Mouse (Mus musculus) E14TG2a.4 (cell line): Measurements from ENCODE around the gene Fam184a.
"Not testable (repeated sequence)": the region's sequence is repeated elsewhere in the genome, so short reads cannot be mapped to it uniquely, and the experiment has no call there.

ENCODE experiments used
- CTCF ChIP-seq: conservative IDR thresholded peaks from 2 replicates; pipeline ENCODE4 v1.5.1; 2014; ENCODE audit warnings: low read length
- NANOG ChIP-seq: IDR thresholded peaks from 2 replicates; pipeline ENCODE4 v1.6.1; 2014; ENCODE audit warnings: borderline replicate concordance, low read length, mixed read lengths
- POU5F1 ChIP-seq: IDR thresholded peaks from 2 replicates; pipeline ENCODE4 v1.6.1; 2014; ENCODE audit warnings: low read length, borderline replicate concordance

DNA sequence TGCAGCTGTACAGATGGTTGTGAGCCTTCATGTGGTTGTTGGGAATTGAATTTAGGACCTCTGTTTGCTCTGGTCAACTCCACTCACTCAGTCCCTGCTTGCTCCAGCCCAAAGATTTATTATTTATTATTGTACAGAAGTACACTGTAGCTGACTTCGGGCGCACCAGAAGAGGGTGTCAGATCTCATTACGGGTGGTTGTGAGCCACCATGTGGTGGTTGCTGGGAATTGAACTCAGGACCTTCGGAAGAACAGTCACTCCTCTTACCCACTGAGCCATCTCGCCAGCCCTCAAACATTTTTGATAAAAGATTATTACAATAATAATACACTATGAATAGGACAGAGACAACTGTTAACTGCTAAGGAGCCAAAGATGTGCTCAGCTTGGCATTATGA is 96.7 kb downstream of the Fam184a start:
- TF ChIP-seq CTCF, NANOG, POU5F1: not testable (repeated sequence)
